Mouse (Mus musculus): Measurements from ENCODE around the gene Zfp280c. TPM values are rescaled to one million over a fixed set of nuclear protein-coding genes. Genes with fewer than 3 reads are reported as not detected.

The Zfp280c gene
- 28.1 to 31.3 TPM (median 29.5 TPM) in 4 replicates for total RNA-seq (2023)

GRCm38 (mm10) chrX:48594099-48594760 is at the start of gene Zfp280c:
Gene Zfp280c (minus strand): TSS chrX:48594504.

GRCm38 (mm10) chrX:48623379-48624053 is 29.2 kb upstream of the Zfp280c start, which contains the start of gene Slc25a14:
Gene Slc25a14 (plus strand): TSS chrX:48623413.

GRCm38 (mm10) chrX:48518808-48519548 is 75.3 kb downstream of the Zfp280c start, which contains the start of gene Rab33a:
Gene Rab33a (plus strand): TSS chrX:48519285.

GRCm38 (mm10) chrX:48513166-48513807 is 81.0 kb downstream of the Zfp280c start, which contains the start of gene Aifm1:
Gene Aifm1 (minus strand): TSS chrX:48513563.

Other genes with a start within 250 kb of the Zfp280c start
- gene Elf4, start 131.4 kb downstream of the Zfp280c start, total RNA-seq (2023) = 89.7 to 97.3 TPM (median 93.8 TPM) in 4 replicates
- 24.1 to 26.9 TPM (median 25.0 TPM) in 4 replicates for gene Aifm1, start 80.9 kb downstream of the Zfp280c start, total RNA-seq (2023)
- 0.50 TPM in 1 of 4 replicates, not detected in the others for gene Rab33a, start 75.2 kb downstream of the Zfp280c start, total RNA-seq (2023)
- 3.6 to 7.8 TPM (median 5.3 TPM) in 4 replicates for gene Slc25a14, start 28.9 kb upstream of the Zfp280c start, total RNA-seq (2023)
- not detected in 4 replicates for gene Gpr119, start 80.0 kb upstream of the Zfp280c start, total RNA-seq (2023)
- gene Rbmx2, start 100.5 kb upstream of the Zfp280c start, total RNA-seq (2023) = 5.2 to 10.1 TPM (median 7.2 TPM) in 4 replicates

All from B cell, adult 62 days (primary cell).